Mouse (Mus musculus): ENCODE measurements around the gene Fam186a. TPM values are rescaled to one million over a fixed set of nuclear protein-coding genes. Genes with fewer than 3 reads are reported as not detected.
"Not testable (repeated sequence)": the region's sequence is repeated elsewhere in the genome, so short reads cannot be mapped to it uniquely, and the experiment has no call there.

Fam186a gene
- polyA plus RNA-seq, 1 experiment: 0.30 TPM

GRCm38 (mm10) chr15:99934501-99934900 lies 32.4 kb downstream of the Fam186a start:
- DNase-seq (ENCODE audit: low read depth): no peak

GRCm38 (mm10) chr15:99931231-99931630 lies 35.6 kb downstream of the Fam186a start:
- DNase-seq (ENCODE audit: low read depth): no peak

GRCm38 (mm10) chr15:99919601-99920158 lies 47.2 kb downstream of the Fam186a start:
- DNase-seq (ENCODE audit: low read depth): peak; percentile 75

GRCm38 (mm10) chr15:99917264-99917663 lies 49.6 kb downstream of the Fam186a start:
- no peak for DNase-seq (ENCODE audit: low read depth)

- DNase-seq (ENCODE audit: low read depth): no peak
Measured at GRCm38 (mm10) chr15:99914613-99915012, 52.2 kb downstream of the Fam186a start.

- DNase-seq (ENCODE audit: low read depth): no peak
Measured at GRCm38 (mm10) chr15:99911785-99912184, 55.1 kb downstream of the Fam186a start.

- not testable (repeated sequence) for DNase-seq (ENCODE audit: low read depth)
Measured at GRCm38 (mm10) chr15:99909339-99909996, 57.4 kb downstream of the Fam186a start.

- no peak for DNase-seq (ENCODE audit: low read depth)
Measured at GRCm38 (mm10) chr15:99907514-99907913, 59.3 kb downstream of the Fam186a start.

- no peak for DNase-seq (ENCODE audit: low read depth)
Measured at GRCm38 (mm10) chr15:99907041-99907440, 59.8 kb downstream of the Fam186a start.

- DNase-seq (ENCODE audit: low read depth): no peak
Measured at GRCm38 (mm10) chr15:99904841-99905240, 62.0 kb downstream of the Fam186a start.

GRCm38 (mm10) chr15:99904333-99904732 lies 62.5 kb downstream of the Fam186a start:
- no peak for DNase-seq (ENCODE audit: low read depth)

GRCm38 (mm10) chr15:99903227-99903626 lies 63.6 kb downstream of the Fam186a start:
- DNase-seq (ENCODE audit: low read depth): no peak

GRCm38 (mm10) chr15:99902786-99903185 lies 64.1 kb downstream of the Fam186a start:
- no peak for DNase-seq (ENCODE audit: low read depth)

- no peak for DNase-seq (ENCODE audit: low read depth)
Measured at GRCm38 (mm10) chr15:99896621-99897020, 70.2 kb downstream of the Fam186a start.

GRCm38 (mm10) chr15:99891355-99891754 lies 75.5 kb downstream of the Fam186a start:
- DNase-seq (ENCODE audit: low read depth): no peak

- no peak for DNase-seq (ENCODE audit: low read depth)
Measured at GRCm38 (mm10) chr15:99890412-99891236, 76.2 kb downstream of the Fam186a start.

- no peak for DNase-seq (ENCODE audit: low read depth)
Measured at GRCm38 (mm10) chr15:99889275-99889874, 77.5 kb downstream of the Fam186a start.

GRCm38 (mm10) chr15:99887130-99887529 lies 79.7 kb downstream of the Fam186a start:
- not testable (repeated sequence) for DNase-seq (ENCODE audit: low read depth)

- no peak for DNase-seq (ENCODE audit: low read depth)
Measured at GRCm38 (mm10) chr15:99884038-99884437, 82.8 kb downstream of the Fam186a start.

GRCm38 (mm10) chr15:99878541-99878940 lies 88.3 kb downstream of the Fam186a start:
- no peak for DNase-seq (ENCODE audit: low read depth)

GRCm38 (mm10) chr15:99875334-99875869 lies 91.5 kb downstream of the Fam186a start, which contains the start of gene Lima1:
Gene Lima1 (minus strand): TSS chr15:99875456.
- no peak for DNase-seq (ENCODE audit: low read depth)
